In genomic region chr2:156726344-156726743, GRCm38 (mm10) we compare ENCODE assay signal across 8 mouse cellular contexts. TPM values are rescaled to one million over a fixed set of nuclear protein-coding genes. Genes with fewer than 3 reads are reported as not detected.
DNase-seq lines count a peak whose midpoint lies in the region; ATAC-seq lines count a peak whose summit lies in the region.

No protein-coding gene starts in this region.

- no peak overlapping the region for H3K27ac ChIP-seq in hindbrain, embryonic 11.5 days (ENCODE audit: low read depth, low read length)
- no peak overlapping the region; the same call in 1 of the 2 replicates for H3K27ac ChIP-seq in midbrain, embryonic 12.5 days (replicated peaks)

- no peak for DNase-seq in frontal cortex, postnatal 25 days (ENCODE audit: low spot score in 2 of 2)
- DNase-seq in R1 (ENCODE audit: low read depth, low spot score): peak; percentile 54
- DNase-seq in hindbrain, embryonic 11.5 days (ENCODE audit: low spot score): no peak
- DNase-seq in layer of hippocampus, adult 9-11 months: no peak
- DNase-seq in right cerebral cortex, postnatal 4 days: no peak

- H3K4me2 ChIP-seq in hindbrain, embryonic 11.5 days (replicated peaks; ENCODE audit: low read depth, low read length): no peak overlapping the region
- H3K4me2 ChIP-seq in midbrain, embryonic 12.5 days (replicated peaks): peak overlapping the region; percentile 16; the same call in 1 of the 2 replicates

- 0 out of 2 replicates have a peak overlapping the region, but pooled peaks have one; percentile 11 for H3K9ac ChIP-seq in hindbrain, embryonic 11.5 days (ENCODE audit: low read depth, low read length)
- H3K9ac ChIP-seq in midbrain, embryonic 12.5 days (replicated peaks): peak overlapping the region; percentile 29; the same call in 1 of the 2 replicates

- peak; percentile 10; the same call in 1 of the 2 replicates for ATAC-seq in frontal cortex, adult (ENCODE audit: low TSS enrichment)
- no peak for ATAC-seq in hindbrain, embryonic 11.5 days (ENCODE audit: low FRiP score)
- ATAC-seq in midbrain, embryonic 12.5 days (ENCODE audit: low FRiP score, low read depth): no peak
- no peak for ATAC-seq in erythroid progenitor cell, adult 5-6 weeks (replicated peaks; ENCODE audit: low FRiP score, poor library complexity, severe bottlenecking)

- no peaks in the 10 kb centered on the region for H3K9me3 ChIP-seq in hindbrain, embryonic 11.5 days (ENCODE audit: control insufficient read depth, low read length)
- no peaks in the 10 kb centered on the region for H3K9me3 ChIP-seq in midbrain, embryonic 12.5 days

- WGBS in hindbrain, embryonic 11.5 days: 29% methylated on average over 7 of the region's 7 CpGs
- WGBS in midbrain, embryonic 12.5 days: 40% methylated on average over 7 of the region's 7 CpGs

- no peaks in the 10 kb centered on the region for H3K36me3 ChIP-seq in hindbrain, embryonic 11.5 days (ENCODE audit: control insufficient read depth, insufficient read depth, low read length)
- H3K36me3 ChIP-seq in midbrain, embryonic 12.5 days: no peaks in the 10 kb centered on the region

- H3K27me3 ChIP-seq in hindbrain, embryonic 11.5 days (ENCODE audit: control insufficient read depth, insufficient read depth, low read length): no peaks in the 10 kb centered on the region
- H3K27me3 ChIP-seq in midbrain, embryonic 12.5 days: no peaks in the 10 kb centered on the region

- no peak overlapping the region for H3K4me3 ChIP-seq in hindbrain, embryonic 11.5 days (ENCODE audit: low read depth, low read length)
- no peak overlapping the region for H3K4me3 ChIP-seq in midbrain, embryonic 12.5 days

- H3K4me1 ChIP-seq in hindbrain, embryonic 11.5 days (replicated peaks; ENCODE audit: control insufficient read depth, insufficient read depth, low read length): peaks cover 17% of the 10 kb centered on the region
- H3K4me1 ChIP-seq in midbrain, embryonic 12.5 days: peaks cover 63% of the 10 kb centered on the region

RNA-seq across cellular contexts. Expression of gene Myl9, which starts 48.9 kb away (rescaled TPM):
- polyA plus RNA-seq in hindbrain, embryonic 11.5 days (2014; fragmentation: Nextera tagmentation; extraction: Ambion mirVana): 96.1 and 133 TPM in 2 replicates
- polyA plus RNA-seq in midbrain, embryonic 12.5 days (2016; fragmentation: Nextera tagmentation; extraction: Ambion mirVana): 107 and 144 TPM in 2 replicates
- total RNA-seq in erythroid progenitor cell, adult 5-6 weeks (2015; ENCODE audit: low replicate concordance): 5.0 and 7.2 TPM in 2 replicates
- 0.45 and 10.7 TPM in 2 replicates for total RNA-seq in erythroid progenitor cell, adult 5-6 weeks (2017; ENCODE audit: low replicate concordance)
